Mouse (Mus musculus): Measurements from ENCODE around the gene Wdr83. TPM values are rescaled to one million over a fixed set of nuclear protein-coding genes. Genes with fewer than 3 reads are reported as not detected.

Wdr83 gene
- polyA plus RNA-seq, 1 experiment from 2014 or later: 41.2 TPM

DNA sequence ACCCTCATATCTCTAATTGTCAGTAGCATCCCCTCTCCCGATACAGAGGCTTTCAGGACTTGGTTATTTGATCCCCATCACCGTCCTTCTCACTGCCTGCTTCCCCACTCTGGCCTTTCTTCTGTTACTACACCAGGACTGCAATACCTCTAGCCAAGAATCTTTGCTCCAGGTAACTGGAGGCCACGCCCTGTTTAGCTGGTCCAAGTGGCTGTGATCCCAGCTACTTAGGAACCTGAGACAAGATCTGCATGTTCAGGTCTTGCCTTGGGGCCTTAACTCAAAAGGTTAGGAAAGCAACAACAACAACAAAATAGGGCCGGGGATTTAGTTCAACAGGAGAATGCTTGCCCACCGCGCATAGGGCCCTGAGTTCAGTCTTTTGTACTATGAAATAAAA is 37.5 kb downstream of the Wdr83 start:
- Histone ChIP-seq H3K27me3 (ENCODE audit: control insufficient read depth, insufficient read depth, low read length) (no peaks in the 10 kb centered on the region), H3K9me3 (ENCODE audit: control insufficient read depth, low read length) (no peaks in the 10 kb centered on the region), H3K9ac (no peak overlapping the region), H3K4me2 (replicated peaks) (no peak overlapping the region), H3K4me3 (replicated peaks; ENCODE audit: low read length) (no peak overlapping the region), H3K27ac (no peak overlapping the region), H3K36me3 (replicated peaks; ENCODE audit: control insufficient read depth, insufficient read depth) (peaks cover 76% of the 10 kb centered on the region), H3K4me1 (replicated peaks; ENCODE audit: control insufficient read depth, insufficient read depth, low read length) (peaks cover 7% of the 10 kb centered on the region)
- ATAC-seq (ENCODE audit: low FRiP score): no peak
- DNase-seq (ENCODE audit: low spot score): no peak
- 94% methylated on average over 6 of the region's 6 CpGs for WGBS

DNA sequence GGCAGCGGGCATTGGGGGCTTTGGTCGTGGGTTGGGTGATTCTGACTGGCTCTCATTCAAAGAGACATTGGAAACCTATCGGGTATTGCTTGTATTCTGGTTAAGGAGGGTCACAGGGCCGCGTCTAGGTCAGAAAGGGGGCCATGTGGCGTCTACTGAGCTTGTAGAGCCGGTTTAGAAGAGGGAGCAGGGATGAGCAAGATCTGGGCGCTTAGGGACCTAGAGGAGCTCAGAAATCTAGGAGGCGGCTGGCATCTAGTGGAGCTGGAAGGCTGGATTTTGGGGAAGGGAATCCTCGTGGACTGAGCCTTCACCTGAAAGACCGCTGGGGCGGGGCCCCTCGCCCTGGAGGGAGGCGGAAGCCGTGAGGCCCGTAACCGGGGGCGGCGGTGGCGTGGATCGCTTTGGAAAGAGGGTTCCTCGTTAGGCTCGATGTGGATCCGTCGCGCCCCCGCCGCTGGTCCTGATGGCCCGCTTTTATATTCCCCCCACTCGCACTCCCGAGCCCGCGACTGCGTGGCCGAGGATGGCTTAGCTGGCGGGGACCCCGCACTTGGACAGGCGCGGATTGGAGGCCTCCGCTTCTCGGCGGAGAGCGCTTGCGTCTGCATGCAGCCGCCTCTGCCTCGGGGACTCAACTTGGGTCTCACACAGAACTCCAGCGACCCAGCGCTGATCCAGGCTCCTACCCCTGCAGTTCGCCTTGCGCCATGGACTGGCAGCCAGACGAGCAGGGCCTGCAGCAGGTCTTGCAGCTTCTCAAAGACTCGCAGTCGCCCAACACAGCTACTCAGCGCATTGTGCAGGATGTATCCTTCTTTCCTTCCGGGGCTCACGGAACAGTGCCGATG is 43.2 kb downstream of the Wdr83 start:
- Histone ChIP-seq H3K27me3 (ENCODE audit: control insufficient read depth, insufficient read depth, low read length) (no peaks in the 10 kb centered on the region), H3K9me3 (ENCODE audit: control insufficient read depth, low read length) (no peaks in the 10 kb centered on the region), H3K4me3 (replicated peaks; ENCODE audit: low read length) (peak overlapping the region; percentile 73), H3K36me3 (replicated peaks; ENCODE audit: control insufficient read depth, insufficient read depth) (peaks cover 23% of the 10 kb centered on the region), H3K4me1 (replicated peaks; ENCODE audit: control insufficient read depth, insufficient read depth, low read length) (peaks cover 25% of the 10 kb centered on the region), H3K27ac (peak overlapping the region; percentile 97), H3K4me2 (replicated peaks) (peak overlapping the region; percentile 91), H3K9ac (peak overlapping the region; percentile 86)
- DNase-seq (ENCODE audit: low spot score): peak; percentile 34
- ATAC-seq (ENCODE audit: low FRiP score): peak; percentile 3; the same call in 1 of the 2 replicates
- under 1% methylated on average over 57 of the region's 57 CpGs for WGBS

DNA sequence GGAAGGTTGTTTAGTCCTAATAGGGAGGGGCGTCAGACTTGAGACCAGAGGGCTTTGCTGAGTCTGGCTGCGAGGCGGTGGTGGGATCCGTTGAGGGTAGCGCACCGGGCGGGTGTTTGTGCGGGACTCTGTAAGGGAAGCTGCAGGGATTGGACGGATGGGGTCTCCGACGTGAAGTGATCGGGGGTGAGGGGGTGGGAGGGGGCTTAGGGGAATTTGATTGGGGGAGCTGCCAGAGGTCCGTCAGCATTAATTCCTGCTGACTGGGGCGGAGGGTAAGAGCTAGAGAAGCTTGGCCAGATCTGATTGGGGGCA is 43.8 kb downstream of the Wdr83 start:
- DNase-seq (ENCODE audit: low spot score): peak; percentile 39
- peak overlapping the region; percentile 97 for H3K27ac ChIP-seq
- peaks cover 26% of the 10 kb centered on the region for H3K36me3 ChIP-seq (replicated peaks; ENCODE audit: control insufficient read depth, insufficient read depth)
- no peaks in the 10 kb centered on the region for H3K9me3 ChIP-seq (ENCODE audit: control insufficient read depth, low read length)
- WGBS: under 1% methylated on average over 14 of the region's 14 CpGs
- H3K4me3 ChIP-seq (replicated peaks; ENCODE audit: low read length): peak overlapping the region; percentile 73
- H3K4me2 ChIP-seq (replicated peaks): peak overlapping the region; percentile 91
- peaks cover 25% of the 10 kb centered on the region for H3K4me1 ChIP-seq (replicated peaks; ENCODE audit: control insufficient read depth, insufficient read depth, low read length)
- peak; percentile 62 for ATAC-seq (ENCODE audit: low FRiP score)
- no peaks in the 10 kb centered on the region for H3K27me3 ChIP-seq (ENCODE audit: control insufficient read depth, insufficient read depth, low read length)
- peak overlapping the region; percentile 86 for H3K9ac ChIP-seq

DNA sequence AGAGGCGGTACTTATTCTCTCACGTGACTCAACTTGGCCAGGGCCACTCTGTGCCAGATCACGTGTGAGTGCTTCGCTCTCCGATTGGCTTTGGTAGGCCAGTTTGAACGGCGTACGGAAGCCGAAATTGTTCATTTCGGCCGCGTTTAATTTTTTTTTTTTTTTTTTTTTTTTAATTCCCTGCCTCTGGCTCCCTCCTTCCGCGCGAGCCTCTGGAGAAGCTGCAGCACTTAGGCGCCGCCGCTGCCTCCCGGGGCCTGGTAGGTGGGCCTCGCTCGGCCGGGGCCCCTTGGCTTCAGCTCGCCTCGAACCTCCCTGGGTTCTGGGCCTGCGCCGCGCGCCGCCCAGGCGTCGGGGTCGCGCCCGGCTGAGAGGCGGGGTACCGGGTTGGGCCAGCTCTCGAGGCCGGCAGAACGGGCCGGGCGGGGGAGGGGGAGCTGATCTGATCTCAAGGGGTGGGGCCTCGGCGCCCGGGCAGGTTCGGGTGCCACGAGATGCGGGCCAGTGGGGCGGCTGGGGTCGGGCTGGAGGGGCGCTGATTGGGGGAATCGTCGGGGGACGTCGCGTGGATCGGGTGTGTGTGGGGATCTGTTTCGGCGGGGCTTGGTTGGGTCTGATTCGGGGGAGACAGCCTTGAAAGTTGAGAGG is 44.3 kb downstream of the Wdr83 start, which contains the start of gene Tnpo2:
Tnpo2 (plus strand) TSS at position 198 of the 648 bp plus-strand sequence.
- ATAC-seq (ENCODE audit: low FRiP score): peak; percentile 92
- H3K4me1 ChIP-seq (replicated peaks; ENCODE audit: control insufficient read depth, insufficient read depth, low read length): peaks cover 25% of the 10 kb centered on the region
- peak within 1 kb of the TSS; percentile 73 for H3K4me3 ChIP-seq (replicated peaks; ENCODE audit: low read length)
- under 1% methylated on average over 53 of the region's 59 CpGs for WGBS
- peak within 1 kb of the TSS; percentile 86 for H3K9ac ChIP-seq
- H3K27me3 ChIP-seq (ENCODE audit: control insufficient read depth, insufficient read depth, low read length): no peaks in the 10 kb centered on the region
- H3K4me2 ChIP-seq (replicated peaks): peak within 1 kb of the TSS; percentile 91
- H3K36me3 ChIP-seq (replicated peaks; ENCODE audit: control insufficient read depth, insufficient read depth): peaks cover 31% of the 10 kb centered on the region
- no peaks in the 10 kb centered on the region for H3K9me3 ChIP-seq (ENCODE audit: control insufficient read depth, low read length)
- peak within 1 kb of the TSS; percentile 97 for H3K27ac ChIP-seq
- peak; percentile 95 for DNase-seq (ENCODE audit: low spot score)

DNA sequence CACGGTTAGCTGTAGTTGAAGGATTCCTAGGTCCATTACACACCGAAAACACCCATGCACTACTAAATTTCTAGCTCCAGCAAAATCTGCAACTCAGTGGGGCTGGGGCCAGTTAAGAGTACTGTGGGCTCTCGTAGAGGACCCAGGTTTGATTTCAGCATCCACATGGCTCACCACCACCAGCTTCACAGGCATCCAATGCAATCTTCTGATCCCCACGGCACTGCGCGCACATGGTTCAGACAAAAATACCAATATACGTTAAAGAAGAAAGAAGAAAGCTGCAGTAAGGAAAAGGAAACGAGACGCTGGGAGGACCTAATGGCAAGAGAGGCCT is 44.8 kb downstream of the Wdr83 start:
- H3K4me2 ChIP-seq (replicated peaks): peak overlapping the region; percentile 91
- WGBS: under 1% methylated on average over 9 of the region's 9 CpGs
- peaks cover 25% of the 10 kb centered on the region for H3K4me1 ChIP-seq (replicated peaks; ENCODE audit: control insufficient read depth, insufficient read depth, low read length)
- peak overlapping the region; percentile 75 for H3K27ac ChIP-seq
- H3K36me3 ChIP-seq (replicated peaks; ENCODE audit: control insufficient read depth, insufficient read depth): peaks cover 32% of the 10 kb centered on the region
- H3K9ac ChIP-seq: peak overlapping the region; percentile 86
- peak overlapping the region; percentile 73 for H3K4me3 ChIP-seq (replicated peaks; ENCODE audit: low read length)
- H3K27me3 ChIP-seq (ENCODE audit: control insufficient read depth, insufficient read depth, low read length): no peaks in the 10 kb centered on the region
- H3K9me3 ChIP-seq (ENCODE audit: control insufficient read depth, low read length): no peaks in the 10 kb centered on the region
- no peak for DNase-seq (ENCODE audit: low spot score)
- ATAC-seq (ENCODE audit: low FRiP score): peak; percentile 44

DNA sequence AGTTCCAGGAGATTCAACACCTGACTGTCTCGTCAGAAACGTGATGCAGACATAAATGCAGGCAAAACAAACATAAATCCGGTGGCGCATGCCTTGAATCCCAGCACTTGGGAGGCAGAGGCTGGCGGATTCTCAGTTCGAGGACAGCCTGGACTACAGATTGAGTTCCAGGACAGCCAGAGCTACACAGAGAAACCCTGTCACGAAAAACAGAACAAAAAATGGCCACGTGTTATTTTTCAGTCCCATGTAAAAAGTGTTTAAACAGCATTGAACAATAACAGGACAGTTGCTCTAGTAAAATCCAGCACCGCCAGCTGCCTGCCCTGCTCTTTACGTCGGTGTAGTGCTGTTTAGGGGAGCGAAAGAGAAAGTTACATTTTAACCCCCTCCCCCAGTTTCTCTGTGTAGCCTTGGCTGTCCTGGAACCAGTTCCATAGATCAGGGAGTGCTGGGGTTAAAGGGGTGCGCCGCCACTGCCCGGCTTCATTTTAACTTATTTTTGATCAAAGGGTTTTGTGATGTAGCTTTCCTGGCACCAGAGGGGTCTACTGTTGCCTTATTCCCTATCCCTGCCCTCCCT is 45.3 kb downstream of the Wdr83 start:
- DNase-seq (ENCODE audit: low spot score): peak; percentile 30
- peak overlapping the region; percentile 73 for H3K4me3 ChIP-seq (replicated peaks; ENCODE audit: low read length)
- H3K9me3 ChIP-seq (ENCODE audit: control insufficient read depth, low read length): no peaks in the 10 kb centered on the region
- WGBS: under 1% methylated on average over 15 of the region's 15 CpGs
- H3K4me1 ChIP-seq (replicated peaks; ENCODE audit: control insufficient read depth, insufficient read depth, low read length): peaks cover 25% of the 10 kb centered on the region
- peaks cover 32% of the 10 kb centered on the region for H3K36me3 ChIP-seq (replicated peaks; ENCODE audit: control insufficient read depth, insufficient read depth)
- peak overlapping the region; percentile 75; the same call in 1 of the 2 replicates for H3K27ac ChIP-seq
- no peaks in the 10 kb centered on the region for H3K27me3 ChIP-seq (ENCODE audit: control insufficient read depth, insufficient read depth, low read length)
- peak overlapping the region; percentile 91 for H3K4me2 ChIP-seq (replicated peaks)
- ATAC-seq (ENCODE audit: low FRiP score): no peak
- peak overlapping the region; percentile 86 for H3K9ac ChIP-seq

DNA sequence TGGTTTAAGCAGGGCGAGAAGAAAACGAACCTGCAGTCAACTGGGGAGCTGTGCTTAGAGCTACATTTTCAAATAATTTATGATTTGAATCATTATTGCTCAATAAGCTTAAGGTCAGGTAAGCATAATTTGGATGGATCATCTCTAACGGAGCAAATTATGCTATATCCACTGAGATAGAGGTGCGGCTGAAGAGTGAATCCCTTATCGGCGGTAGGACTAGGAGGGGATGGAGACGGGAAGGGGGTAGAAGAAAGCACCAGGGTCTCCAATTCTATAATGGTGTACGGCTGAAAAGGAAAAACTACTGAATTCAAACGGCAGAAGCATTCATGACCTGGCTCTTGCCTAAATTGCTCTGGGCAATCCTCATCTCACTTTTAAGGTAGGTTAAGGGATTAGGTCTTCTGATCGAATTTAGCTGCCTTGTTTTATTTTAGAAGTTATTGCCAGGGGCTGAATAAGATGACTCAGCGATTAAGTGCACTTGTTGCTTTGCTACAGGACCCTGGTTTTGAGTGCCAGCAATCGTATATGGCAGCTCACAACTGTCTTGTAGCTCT is 45.9 kb downstream of the Wdr83 start:
- Histone ChIP-seq H3K36me3 (replicated peaks; ENCODE audit: control insufficient read depth, insufficient read depth) (peaks cover 32% of the 10 kb centered on the region), H3K4me3 (replicated peaks; ENCODE audit: low read length) (peak overlapping the region; percentile 73), H3K27ac (no peak overlapping the region), H3K4me2 (replicated peaks) (peak overlapping the region; percentile 91), H3K27me3 (ENCODE audit: control insufficient read depth, insufficient read depth, low read length) (no peaks in the 10 kb centered on the region), H3K9ac (peak overlapping the region; percentile 86), H3K9me3 (ENCODE audit: control insufficient read depth, low read length) (no peaks in the 10 kb centered on the region), H3K4me1 (replicated peaks; ENCODE audit: control insufficient read depth, insufficient read depth, low read length) (peaks cover 25% of the 10 kb centered on the region)
- WGBS: 8% methylated on average over 12 of the region's 12 CpGs
- ATAC-seq (ENCODE audit: low FRiP score) (no peak), DNase-seq (ENCODE audit: low spot score) (no peak)

DNA sequence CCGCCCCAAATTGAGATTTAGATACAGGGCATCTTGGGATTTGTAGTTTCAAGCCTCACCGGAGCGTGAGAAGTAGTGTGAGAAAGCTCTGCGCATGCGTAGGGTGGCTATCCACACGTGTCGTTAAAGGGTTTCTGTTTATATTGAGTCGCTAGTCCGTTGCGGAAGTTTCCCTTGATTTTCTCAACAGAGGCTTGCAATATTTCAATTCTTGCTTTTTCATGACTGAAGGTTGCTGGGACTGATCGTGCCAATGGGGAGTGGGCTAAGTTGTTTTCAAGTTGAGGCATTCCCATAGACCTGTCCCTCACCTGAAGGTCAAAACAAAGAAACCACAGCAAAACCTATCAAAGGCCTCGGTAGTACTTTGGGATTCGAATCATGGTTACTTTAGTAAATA is 46.3 kb downstream of the Wdr83 start:
- 2% methylated on average over 13 of the region's 13 CpGs for WGBS
- H3K9ac ChIP-seq: peak overlapping the region; percentile 86

DNA sequence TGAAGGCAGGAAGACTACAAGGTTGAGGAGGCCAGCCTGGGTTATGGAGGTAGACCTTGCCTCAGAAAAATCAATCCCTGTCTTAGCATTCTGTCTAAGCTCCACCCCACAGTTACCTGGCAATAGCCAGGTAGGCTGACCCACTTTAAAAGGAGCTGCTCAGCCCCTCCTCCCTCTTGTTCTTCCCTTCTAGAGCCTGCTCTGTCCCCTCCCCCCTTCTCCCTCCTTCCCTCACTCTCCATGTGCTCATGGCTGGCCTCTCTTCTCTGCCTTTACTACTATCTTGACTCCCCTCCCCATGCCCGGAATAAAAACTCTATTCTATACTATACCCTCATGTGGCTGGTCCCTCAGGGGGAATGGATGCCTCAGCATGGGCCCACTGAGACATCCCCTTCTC is 47.2 kb downstream of the Wdr83 start:
- Histone ChIP-seq H3K4me1 (replicated peaks; ENCODE audit: control insufficient read depth, insufficient read depth, low read length) (peaks cover 25% of the 10 kb centered on the region), H3K4me3 (replicated peaks; ENCODE audit: low read length) (no peak overlapping the region), H3K9ac (no peak overlapping the region), H3K27me3 (ENCODE audit: control insufficient read depth, insufficient read depth, low read length) (no peaks in the 10 kb centered on the region), H3K36me3 (replicated peaks; ENCODE audit: control insufficient read depth, insufficient read depth) (peaks cover 38% of the 10 kb centered on the region), H3K27ac (no peak overlapping the region), H3K9me3 (ENCODE audit: control insufficient read depth, low read length) (no peaks in the 10 kb centered on the region), H3K4me2 (replicated peaks) (no peak overlapping the region)
- WGBS: 63% methylated on average over 1 of the region's 1 CpGs
- no peak for DNase-seq (ENCODE audit: low spot score)
- ATAC-seq (ENCODE audit: low FRiP score): no peak

More for the DNA sequence above, 46.3 kb downstream of the Wdr83 start:
- ATAC-seq (ENCODE audit: low FRiP score) (no peak), DNase-seq (ENCODE audit: low spot score) (peak; percentile 81)
- Histone ChIP-seq H3K4me2 (replicated peaks) (peak overlapping the region; percentile 91), H3K4me1 (replicated peaks; ENCODE audit: control insufficient read depth, insufficient read depth, low read length) (peaks cover 25% of the 10 kb centered on the region), H3K27me3 (ENCODE audit: control insufficient read depth, insufficient read depth, low read length) (no peaks in the 10 kb centered on the region), H3K36me3 (replicated peaks; ENCODE audit: control insufficient read depth, insufficient read depth) (peaks cover 35% of the 10 kb centered on the region), H3K9me3 (ENCODE audit: control insufficient read depth, low read length) (no peaks in the 10 kb centered on the region), H3K27ac (no peak overlapping the region), H3K4me3 (replicated peaks; ENCODE audit: low read length) (peak overlapping the region; percentile 73)
